Comparison of ENCODE assay signal across 28 mouse cellular contexts in genomic region chr9:33850024-33850423, GRCm38 (mm10).
A peak's percentile ranks its signal among the peaks of the same experiment; 100 is the strongest.
DNase-seq lines count a peak whose midpoint lies in the region; ATAC-seq and TF ChIP-seq lines count a peak whose summit lies in the region.
"Had no signal": no experiment of that assay in that cellular context is flagged by ENCODE, and none has a peak within 500 bp of the region (broad histone marks: within the 10 kb centered on the region; RNA-seq: fewer than 3 reads in every experiment).

No protein-coding gene starts in this region.

- H3K9me3 ChIP-seq in heart, embryonic 11.5 days (replicated peaks; ENCODE audit: control insufficient read depth, low read length) = no peaks in the 10 kb centered on the region
- H3K9me3 ChIP-seq: embryonic facial prominence, embryonic 13.5 days; liver, embryonic 12.5 days; midbrain, embryonic 13.5 days had no signal

- DNase-seq in adrenal gland, adult (ENCODE audit: inconsistent age in 2 of 2, low spot score in 1 of 2) = peak; percentile 13 to 74
- DNase-seq in adrenal gland, postnatal 4 days (ENCODE audit: low spot score in 2 of 2) = no peak
- peak; percentile 12 to 29 for DNase-seq in heart, adult 18-20 months
- DNase-seq in 3T3-L1 (ENCODE audit: low read depth, low spot score) = peak; percentile 53
- DNase-seq in frontal cortex, postnatal 25 days (ENCODE audit: low spot score in 2 of 2) = no peak
- DNase-seq: adrenal gland, postnatal 14 days; cerebellum, adult 11-12 months; cerebellum, adult 9-11 months; embryo, embryonic 11 days; forebrain, postnatal 0 days; gastrocnemius, postnatal 10 days; kidney, adult 9 months; kidney, postnatal 10 days; layer of hippocampus, postnatal 36 days; left cerebral cortex, postnatal 4 days; liver, postnatal 0 days; right cerebral cortex, postnatal 25 days; spleen, adult 18-20 months; thymus, postnatal 25 days had no signal

- H3K27ac ChIP-seq in heart, embryonic 11.5 days (ENCODE audit: low read depth, low read length) = no peak overlapping the region
- H3K27ac ChIP-seq in embryonic fibroblast, embryonic 13.5 days (ENCODE audit: insufficient read depth, low read length) = peak overlapping the region; percentile 32; the same call in 1 of the 2 replicates
- H3K27ac ChIP-seq: embryonic facial prominence, embryonic 13.5 days; hindbrain, embryonic 14.5 days; liver, embryonic 12.5 days; macrophage; midbrain, embryonic 13.5 days had no signal

- H3K27me3 ChIP-seq in heart, embryonic 11.5 days (ENCODE audit: control insufficient read depth, insufficient read depth, low read length) = no peaks in the 10 kb centered on the region
- H3K27me3 ChIP-seq: embryonic facial prominence, embryonic 13.5 days; liver, embryonic 12.5 days; midbrain, embryonic 13.5 days had no signal

- H3K36me3 ChIP-seq in heart, embryonic 11.5 days (ENCODE audit: control insufficient read depth, insufficient read depth, low read length) = no peaks in the 10 kb centered on the region
- H3K36me3 ChIP-seq: embryonic facial prominence, embryonic 13.5 days; liver, embryonic 12.5 days; midbrain, embryonic 13.5 days had no signal

- no peak for TF ChIP-seq CTCF in embryonic fibroblast, embryonic 13.5 days (IDR thresholded peaks at IDR 0.05; ENCODE audit: borderline replicate concordance, insufficient read depth, low read length)

- 64% methylated on average over 7 of the region's 7 CpGs for WGBS in heart, embryonic 11.5 days (ENCODE audit: insufficient replicate concordance)

- no peak overlapping the region for H3K4me2 ChIP-seq in heart, embryonic 11.5 days
- H3K4me2 ChIP-seq: embryonic facial prominence, embryonic 13.5 days; hindbrain, embryonic 14.5 days; liver, embryonic 12.5 days; midbrain, embryonic 13.5 days had no signal

- TF ChIP-seq POLR2A in embryonic fibroblast, embryonic 13.5 days (IDR thresholded peaks at IDR 0.05; ENCODE audit: low read depth, low read length) = no peak

- no peak for ATAC-seq in heart, embryonic 11.5 days (replicated peaks; ENCODE audit: insufficient number of reproducible peaks, low FRiP score, low TSS enrichment)
- ATAC-seq in erythroblast, adult 5-6 weeks (replicated peaks; ENCODE audit: low FRiP score, poor library complexity, severe bottlenecking) = no peak
- ATAC-seq: forebrain, postnatal 0 days; intestine, postnatal 0 days; liver, embryonic 12.5 days; liver, postnatal 0 days had no signal

- H3K4me3 ChIP-seq in heart, embryonic 11.5 days (ENCODE audit: low read depth, low read length) = no peak overlapping the region
- no peak overlapping the region for H3K4me3 ChIP-seq in embryonic fibroblast, embryonic 13.5 days (ENCODE audit: insufficient read depth, low read length)
- H3K4me3 ChIP-seq: embryonic facial prominence, embryonic 13.5 days; liver, embryonic 12.5 days; midbrain, embryonic 13.5 days had no signal

- H3K4me1 ChIP-seq in heart, embryonic 11.5 days (ENCODE audit: control insufficient read depth, insufficient read depth, low read length) = no peaks in the 10 kb centered on the region
- peaks cover 4% of the 10 kb centered on the region; the same call in 1 of the 2 replicates for H3K4me1 ChIP-seq in embryonic fibroblast, embryonic 13.5 days (ENCODE audit: control insufficient read depth, insufficient read depth, low read length)
- H3K4me1 ChIP-seq: embryonic facial prominence, embryonic 13.5 days; liver, embryonic 12.5 days; midbrain, embryonic 13.5 days had no signal

- H3K9ac ChIP-seq in heart, embryonic 11.5 days (ENCODE audit: low read depth, low read length) = no peak overlapping the region
- H3K9ac ChIP-seq: embryonic facial prominence, embryonic 13.5 days; forebrain, postnatal 0 days; hindbrain, embryonic 14.5 days; liver, embryonic 12.5 days; liver, postnatal 0 days; midbrain, embryonic 13.5 days had no signal

Comparison
In these comparisons a context has a peak if more than half of its experiments do, and no peak if none do; other contexts are left out.
1. DNase-seq: peak in adrenal gland, adult (2 of 2), heart, adult 18-20 months (2 of 2) and 3T3-L1 (single experiment); none in adrenal gland, postnatal 4 days (0 of 2) and frontal cortex, postnatal 25 days (0 of 2).